Mouse (Mus musculus) testis, adult 2 months (tissue): Measurements from ENCODE around the gene Nkap.
A peak's percentile ranks its signal among the peaks of the same experiment; 100 is the strongest.

Experiments
- CTCF ChIP-seq: fragments of 200-500 bp; IDR thresholded peaks from 2 replicates; pipeline ENCODE4 v1.5.1; 2012; ENCODE audit warnings: low read depth, mild to moderate bottlenecking, inconsistent platforms, low read length, moderate library complexity; ENCODE audit not compliant: control insufficient read depth, insufficient read depth, insufficient replicate concordance
- POLR2A ChIP-seq: fragments of 200-500 bp; IDR thresholded peaks from 2 replicates; pipeline ENCODE4 v1.6.1; 2012; ENCODE audit warnings: low read depth, mild to moderate bottlenecking, inconsistent platforms, low read length, moderate library complexity; ENCODE audit not compliant: control insufficient read depth

DNA sequence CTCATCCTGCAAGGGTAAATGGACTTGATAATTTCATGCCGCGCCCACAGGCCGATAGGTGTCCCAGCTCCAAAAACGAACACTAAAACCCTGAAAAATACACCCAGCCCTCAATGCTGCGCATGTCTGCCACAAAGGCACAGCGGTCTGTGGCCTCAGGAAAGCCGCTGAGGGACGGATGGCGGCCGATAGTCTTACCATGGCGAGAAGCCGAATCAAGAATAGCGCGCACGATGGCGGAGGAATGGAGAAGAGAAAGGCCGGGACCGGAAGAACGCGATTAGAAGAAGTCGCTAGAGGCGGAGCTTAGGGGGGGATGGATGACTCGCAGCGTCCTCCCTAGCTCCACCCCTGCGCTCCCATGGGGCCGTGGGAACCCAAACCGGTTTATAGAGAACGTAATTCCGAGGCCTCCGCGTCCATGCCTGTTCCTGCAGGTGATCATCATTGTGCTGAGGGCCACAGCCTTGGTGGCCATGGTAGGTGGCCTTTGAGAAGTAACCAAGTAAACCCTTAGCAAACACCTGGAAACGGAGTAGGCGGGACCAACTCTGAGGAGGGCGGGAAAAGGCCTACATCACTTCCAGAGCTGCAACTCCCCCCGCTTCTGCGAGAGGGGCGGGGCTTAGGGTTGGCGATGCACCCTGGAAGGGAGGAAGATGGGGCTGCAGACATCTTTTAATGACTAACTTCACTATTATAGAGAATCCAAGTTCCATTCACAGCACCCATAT lies 41.5 kb upstream of the Nkap start, which contains the start of gene Rpl39:
- TF ChIP-seq CTCF (no peak), POLR2A (peak; percentile 47; the same call in 1 of the 2 replicates)
